11 mouse cellular contexts compared by ENCODE assay signal in genomic region chr3:145105076-145105772, GRCm38 (mm10). TPM values are rescaled to one million over a fixed set of nuclear protein-coding genes. Genes with fewer than 3 reads are reported as not detected.
DNase-seq lines count a peak whose midpoint lies in the region.
"Had no signal": no experiment of that assay in that cellular context is flagged by ENCODE, and none has a peak within 500 bp of the region (broad histone marks: within the 10 kb centered on the region; RNA-seq: fewer than 3 reads in every experiment).

No protein-coding gene starts in this region.

- DNase-seq in kidney, postnatal 10 days = peak; percentile 51
- no peak for DNase-seq in kidney, adult 8-10 months
- peak; percentile 59 for DNase-seq in 3T3-L1 (ENCODE audit: low read depth, low spot score)
- DNase-seq in Muller cell, postnatal 12 days (ENCODE audit: inconsistent ontology term) = peak; percentile 2
- peak; percentile 6 for DNase-seq in gastrocnemius, postnatal 25 days
- DNase-seq in T-cell, adult 2 months (ENCODE audit: low spot score) = no peak
- no peak for DNase-seq in left cerebral cortex, adult 8-10 months (ENCODE audit: low spot score in 2 of 2)
- DNase-seq in thymus, adult 18-20 months = no peak
- DNase-seq: adrenal gland, postnatal 36 days; cerebellum, adult 11 months; layer of hippocampus, postnatal 36 days had no signal

RNA-seq across cellular contexts. Expression of gene Clca2, which starts 6.0 kb away (rescaled TPM):
- under 1 TPM; 0.08 to 0.24 TPM for total RNA-seq in gastrocnemius, postnatal 25 days (2021)
- not detected for total RNA-seq in left cerebral cortex, adult 8-10 months (2022)
- total RNA-seq: layer of hippocampus, postnatal 36 days had no signal

RNA-seq across cellular contexts. Expression of gene Odf2l, which starts 13.2 kb away (rescaled TPM):
- 1 to 10 TPM; 7.7 TPM for total RNA-seq in gastrocnemius, postnatal 25 days (2021)
- 10 to 100 TPM; 18.5 to 25.9 (median 21.5) TPM for total RNA-seq in left cerebral cortex, adult 8-10 months (2022)

Comparison
In these comparisons a context has a peak if more than half of its experiments do, and no peak if none do; other contexts are left out.
1. DNase-seq: peak in kidney, postnatal 10 days (single experiment), 3T3-L1 (single experiment), Muller cell, postnatal 12 days (single experiment) and gastrocnemius, postnatal 25 days (single experiment); none in kidney, adult 8-10 months (0 of 2), T-cell, adult 2 months (single experiment), left cerebral cortex, adult 8-10 months (0 of 2) and thymus, adult 18-20 months (0 of 2).